Mouse (Mus musculus) liver, adult 2 months (tissue): ENCODE measurements around the gene AC131692.1. TPM values are rescaled to one million over a fixed set of nuclear protein-coding genes. Genes with fewer than 3 reads are reported as not detected.
A peak's percentile ranks its signal among the peaks of the same experiment; 100 is the strongest.

Source experiments
- DNase-seq: peaks from one replicate; pipeline ENCODE4 v3.0.0-alpha.2; 2011; ENCODE audit warnings: low read depth, low spot score; ENCODE audit errors: extremely low read depth
- H3K27ac ChIP-seq: fragments of 200-500 bp; replicated peaks from 2 replicates; pipeline ENCODE4 v1.5.1; 2012; ENCODE audit warnings: low read depth, mild to moderate bottlenecking, control low read depth, inconsistent platforms, low read length; ENCODE audit not compliant: insufficient read depth
- H3K27me3 ChIP-seq: fragments of 200-500 bp; 2 replicates; pipeline ENCODE4 v1.6.1; 2012; ENCODE audit warnings: mild to moderate bottlenecking, moderate library complexity, low read length, inconsistent platforms; ENCODE audit not compliant: control insufficient read depth, insufficient read depth
- H3K36me3 ChIP-seq: fragments of 200-500 bp; 2 replicates; pipeline ENCODE4 v1.6.1; 2012; ENCODE audit warnings: low read length, inconsistent platforms; ENCODE audit not compliant: control insufficient read depth, insufficient read depth
- H3K4me1 ChIP-seq: fragments of 200-500 bp; 2 replicates; pipeline ENCODE4 v1.6.1; 2011; ENCODE audit warnings: low read length; ENCODE audit not compliant: control insufficient read depth, insufficient read depth
- H3K4me3 ChIP-seq: fragments of 200-500 bp; 2 replicates; pipeline ENCODE4 v1.5.1; 2011; ENCODE audit warnings: low read depth, mild to moderate bottlenecking, control low read depth, low read length, moderate library complexity; ENCODE audit not compliant: insufficient read depth
- H3K79me2 ChIP-seq: fragments of 200-500 bp; 2 replicates; pipeline ENCODE4 v1.6.1; 2012; ENCODE audit warnings: inconsistent platforms, mild to moderate bottlenecking, low read length, moderate library complexity; ENCODE audit not compliant: control insufficient read depth, insufficient read depth
- H3K9ac ChIP-seq: fragments of 200-500 bp; 2 replicates; pipeline ENCODE4 v1.6.1; 2012; ENCODE audit warnings: low read depth, mild to moderate bottlenecking, control low read depth, inconsistent platforms, low read length
- CTCF ChIP-seq: fragments of 200-500 bp; IDR thresholded peaks from 2 replicates; pipeline ENCODE4 v1.5.1; 2011; ENCODE audit warnings: low read depth, low read length, control low read depth
- POLR2A ChIP-seq: fragments of 200-500 bp; IDR thresholded peaks from 2 replicates; pipeline ENCODE4 v1.6.1; 2011; ENCODE audit warnings: low read length, control low read depth; ENCODE audit not compliant: insufficient read depth; ENCODE audit errors: extremely low read depth
- whole genome bisulfite sequencing: fragments of 180-500 bp; shearing (Covaris S2); methylation state at CpG from one replicate; pipeline ENCODE4 v1.1.7; 2018; 5-methylcytosine and 5-hydroxymethylcytosine counted together
- polyA plus RNA-seq: library from polyadenylated mRNA; depleted of rRNA; stranded (reverse); fragments of >200 nt; gene quantifications from 2 replicates; pipeline ENCODE4 v1.2.3, GENCODE M21; 2012; rRNA removed
- total RNA-seq: library from RNA; depleted of rRNA; stranded (reverse); fragments of >200 nt; gene quantifications from 2 replicates; pipeline ENCODE4 v1.2.3, GENCODE M21; 2014; rRNA removed

Gene AC131692.1
- total and polyA plus RNA-seq, 2 experiments: not detected

DNA sequence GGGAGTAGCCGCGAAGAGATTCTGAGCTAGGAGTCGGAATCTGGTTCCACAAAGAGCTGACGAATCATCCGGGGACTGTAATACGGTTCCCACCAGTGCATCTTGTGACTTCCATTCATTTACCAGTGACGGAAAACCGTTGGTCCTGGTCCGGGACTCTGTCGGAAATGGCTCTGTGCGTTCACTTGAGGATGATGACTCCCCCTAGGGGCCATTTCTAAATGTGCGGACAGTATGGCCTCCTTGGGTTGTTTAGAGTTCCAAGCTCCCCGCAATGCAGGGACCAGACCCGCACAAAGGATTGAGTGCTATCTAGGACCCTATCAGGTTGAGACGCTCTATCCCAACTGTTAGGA, 47.2 kb downstream of the AC131692.1 start, which contains the start of gene Arl2:
Arl2 (minus strand) TSS at position 155 of the 356 bp plus-strand sequence.
- peak; percentile 70 for DNase-seq
- no peak for TF ChIP-seq POLR2A
- TF ChIP-seq CTCF: peak; percentile 71
- no peaks in the 10 kb centered on the region for H3K27me3 ChIP-seq

GRCm38 (mm10) chr19:6144842-6145241, 50.6 kb downstream of the AC131692.1 start:
- 72% methylated on average over 5 of the region's 5 CpGs for WGBS
- no peaks in the 10 kb centered on the region for H3K79me2 ChIP-seq
- H3K27ac ChIP-seq: no peak overlapping the region

More for the DNA sequence above, 47.2 kb downstream of the AC131692.1 start, which contains the start of gene Arl2:
- no peaks in the 10 kb centered on the region for H3K4me1 ChIP-seq
- under 1% methylated on average over 15 of the region's 15 CpGs for WGBS
- peak within 1 kb of the TSS; percentile 97 for H3K9ac ChIP-seq
- H3K27ac ChIP-seq: peak within 1 kb of the TSS; percentile 83
- H3K79me2 ChIP-seq: no peaks in the 10 kb centered on the region
- H3K36me3 ChIP-seq: no peaks in the 10 kb centered on the region
- peak within 1 kb of the TSS; percentile 90 for H3K4me3 ChIP-seq

More at GRCm38 (mm10) chr19:6144842-6145241, 50.6 kb downstream of the AC131692.1 start:
- H3K9ac ChIP-seq: no peak overlapping the region
- H3K4me1 ChIP-seq: no peaks in the 10 kb centered on the region
- no peaks in the 10 kb centered on the region for H3K27me3 ChIP-seq
- H3K36me3 ChIP-seq: no peaks in the 10 kb centered on the region
- DNase-seq: no peak
- TF ChIP-seq CTCF (no peak), POLR2A (no peak)
- no peak overlapping the region for H3K4me3 ChIP-seq

Other genes with a start within 250 kb of the AC131692.1 start
Only the 30 nearest of the 31 such genes appear.
- 5.2 and 5.9 TPM in 2 replicates for gene Frmd8, start 219.1 kb upstream of the AC131692.1 start, total RNA-seq
- gene Frmd8, start 219.1 kb upstream of the AC131692.1 start, polyA plus RNA-seq: 10.3 and 14.2 TPM in 2 replicates
- gene Slc25a45, start 216.6 kb upstream of the AC131692.1 start, total RNA-seq: 8.6 and 13.0 TPM in 2 replicates
- gene Slc25a45, start 216.6 kb upstream of the AC131692.1 start, polyA plus RNA-seq: 52.8 and 57.7 TPM in 2 replicates
- gene Tigd3, start 200.3 kb upstream of the AC131692.1 start, total RNA-seq: 0.18 and 0.27 TPM in 2 replicates
- gene Tigd3, start 200.3 kb upstream of the AC131692.1 start, polyA plus RNA-seq: 0.16 and 0.24 TPM in 2 replicates
- 10.3 and 10.7 TPM in 2 replicates for gene Dpf2, start 181.4 kb upstream of the AC131692.1 start, total RNA-seq
- gene Dpf2, start 181.4 kb upstream of the AC131692.1 start, polyA plus RNA-seq: 28.8 and 40.0 TPM in 2 replicates
- 1.7 and 2.1 TPM in 2 replicates for gene Cdc42ep2, start 169.6 kb upstream of the AC131692.1 start, total RNA-seq
- gene Cdc42ep2, start 169.6 kb upstream of the AC131692.1 start, polyA plus RNA-seq: 2.1 and 2.4 TPM in 2 replicates
- gene Pola2, start 130.2 kb upstream of the AC131692.1 start, total RNA-seq: 6.7 and 8.3 TPM in 2 replicates
- 10.5 and 14.3 TPM in 2 replicates for gene Pola2, start 130.2 kb upstream of the AC131692.1 start, polyA plus RNA-seq
- not detected in 2 replicates for gene Slc22a20, start 108.3 kb upstream of the AC131692.1 start, total RNA-seq
- gene Slc22a20, start 108.3 kb upstream of the AC131692.1 start, polyA plus RNA-seq: not detected in 2 replicates
- 8.0 and 9.9 TPM in 2 replicates for gene Capn1, start 78.5 kb upstream of the AC131692.1 start, total RNA-seq
- 10.6 and 12.7 TPM in 2 replicates for gene Capn1, start 78.5 kb upstream of the AC131692.1 start, polyA plus RNA-seq
- gene Syvn1, start 47.8 kb upstream of the AC131692.1 start, total RNA-seq: 7.6 and 15.2 TPM in 2 replicates
- gene Syvn1, start 47.8 kb upstream of the AC131692.1 start, polyA plus RNA-seq: 53.0 and 64.7 TPM in 2 replicates
- gene Mrpl49, start 36.6 kb upstream of the AC131692.1 start, total RNA-seq: 27.1 and 27.2 TPM in 2 replicates
- 13.6 and 16.8 TPM in 2 replicates for gene Mrpl49, start 36.6 kb upstream of the AC131692.1 start, polyA plus RNA-seq
- 455 and 560 TPM in 2 replicates for gene Fau, start 36.6 kb upstream of the AC131692.1 start, total RNA-seq
- gene Fau, start 36.6 kb upstream of the AC131692.1 start, polyA plus RNA-seq: 715 and 820 TPM in 2 replicates
- 10.9 and 12.6 TPM in 2 replicates for gene Znhit2, start 33.2 kb upstream of the AC131692.1 start, total RNA-seq
- 52.6 and 52.7 TPM in 2 replicates for gene Znhit2, start 33.2 kb upstream of the AC131692.1 start, polyA plus RNA-seq
- 185 and 210 TPM in 2 replicates for gene Tm7sf2, start 26.0 kb upstream of the AC131692.1 start, total RNA-seq
- 433 and 503 TPM in 2 replicates for gene Tm7sf2, start 26.0 kb upstream of the AC131692.1 start, polyA plus RNA-seq
- 16.0 and 19.8 TPM in 2 replicates for gene Vps51, start 17.2 kb upstream of the AC131692.1 start, total RNA-seq
- gene Vps51, start 17.2 kb upstream of the AC131692.1 start, polyA plus RNA-seq: 30.4 and 36.3 TPM in 2 replicates
- gene Tmem262, start 14.4 kb upstream of the AC131692.1 start, total RNA-seq: not detected in 2 replicates
- gene Tmem262, start 14.4 kb upstream of the AC131692.1 start, polyA plus RNA-seq: not detected in 2 replicates
- gene Gm28374, start 12.2 kb upstream of the AC131692.1 start, total RNA-seq: 0.34 and 0.46 TPM in 2 replicates
- 0.20 TPM in 1 of 2 replicates, not detected in the other for gene Gm28374, start 12.2 kb upstream of the AC131692.1 start, polyA plus RNA-seq
- 7.9 and 11.0 TPM in 2 replicates for gene Zfpl1, start 9.5 kb upstream of the AC131692.1 start, total RNA-seq
- 45.1 and 49.1 TPM in 2 replicates for gene Zfpl1, start 9.5 kb upstream of the AC131692.1 start, polyA plus RNA-seq
- 0.28 and 0.47 TPM in 2 replicates for gene Cdca5, start 9.4 kb upstream of the AC131692.1 start, total RNA-seq
- 0.18 and 0.20 TPM in 2 replicates for gene Cdca5, start 9.4 kb upstream of the AC131692.1 start, polyA plus RNA-seq
- gene Naaladl1, start 11.4 kb downstream of the AC131692.1 start, total RNA-seq: not detected in 2 replicates
- gene Naaladl1, start 11.4 kb downstream of the AC131692.1 start, polyA plus RNA-seq: not detected in 2 replicates
- 4.0 and 4.9 TPM in 2 replicates for gene Sac3d1, start 24.2 kb downstream of the AC131692.1 start, total RNA-seq
- gene Sac3d1, start 24.2 kb downstream of the AC131692.1 start, polyA plus RNA-seq: 19.4 and 22.0 TPM in 2 replicates
- 7.2 and 10.5 TPM in 2 replicates for gene Snx15, start 33.9 kb downstream of the AC131692.1 start, total RNA-seq
- 19.1 and 20.5 TPM in 2 replicates for gene Snx15, start 33.9 kb downstream of the AC131692.1 start, polyA plus RNA-seq
- gene Batf2, start 46.6 kb downstream of the AC131692.1 start, total RNA-seq: 0.74 and 1.6 TPM in 2 replicates
- gene Batf2, start 46.6 kb downstream of the AC131692.1 start, polyA plus RNA-seq: 1.1 and 2.4 TPM in 2 replicates
- gene Arl2, start 47.1 kb downstream of the AC131692.1 start, total RNA-seq: 2.5 and 3.0 TPM in 2 replicates
- 13.9 and 16.3 TPM in 2 replicates for gene Arl2, start 47.1 kb downstream of the AC131692.1 start, polyA plus RNA-seq
- not detected in 2 replicates for gene Majin, start 90.0 kb downstream of the AC131692.1 start, total RNA-seq
- 0.14 TPM in 1 of 2 replicates, not detected in the other for gene Majin, start 90.0 kb downstream of the AC131692.1 start, polyA plus RNA-seq
- 0.27 and 0.28 TPM in 2 replicates for gene Gpha2, start 132.0 kb downstream of the AC131692.1 start, total RNA-seq
- not detected in 2 replicates for gene Gpha2, start 132.0 kb downstream of the AC131692.1 start, polyA plus RNA-seq
- 3.2 and 3.3 TPM in 2 replicates for gene Ppp2r5b, start 141.5 kb downstream of the AC131692.1 start, total RNA-seq
- gene Ppp2r5b, start 141.5 kb downstream of the AC131692.1 start, polyA plus RNA-seq: 12.5 and 14.5 TPM in 2 replicates
- gene Atg2a, start 147.2 kb downstream of the AC131692.1 start, total RNA-seq: 9.1 and 16.0 TPM in 2 replicates
- gene Atg2a, start 147.2 kb downstream of the AC131692.1 start, polyA plus RNA-seq: 26.8 and 32.3 TPM in 2 replicates
- gene Ehd1, start 182.3 kb downstream of the AC131692.1 start, total RNA-seq: 25.3 and 29.7 TPM in 2 replicates
- gene Ehd1, start 182.3 kb downstream of the AC131692.1 start, polyA plus RNA-seq: 140 and 154 TPM in 2 replicates
- 3.1 and 4.6 TPM in 2 replicates for gene Cdc42bpg, start 212.0 kb downstream of the AC131692.1 start, total RNA-seq
- 6.7 and 7.3 TPM in 2 replicates for gene Cdc42bpg, start 212.0 kb downstream of the AC131692.1 start, polyA plus RNA-seq
- gene Men1, start 240.6 kb downstream of the AC131692.1 start, total RNA-seq: 9.3 and 10.1 TPM in 2 replicates
- 26.6 and 29.4 TPM in 2 replicates for gene Men1, start 240.6 kb downstream of the AC131692.1 start, polyA plus RNA-seq